Mouse (Mus musculus) lung, postnatal 10 days (tissue): ENCODE measurements at regions not wholly inside any gene's neighbourhood (a gene's known extent, or its start where the extent isn't known, plus 50 kb on each side); places are given as distances from the start of the nearest gene placed in this dataset.
"Not testable (repeated sequence)": the region's sequence is repeated elsewhere in the genome, so short reads cannot be mapped to it uniquely, and the experiment has no call there.

Source experiments
- DNase-seq: peaks from one replicate; pipeline ENCODE4 v3.0.0; 2021

DNA sequence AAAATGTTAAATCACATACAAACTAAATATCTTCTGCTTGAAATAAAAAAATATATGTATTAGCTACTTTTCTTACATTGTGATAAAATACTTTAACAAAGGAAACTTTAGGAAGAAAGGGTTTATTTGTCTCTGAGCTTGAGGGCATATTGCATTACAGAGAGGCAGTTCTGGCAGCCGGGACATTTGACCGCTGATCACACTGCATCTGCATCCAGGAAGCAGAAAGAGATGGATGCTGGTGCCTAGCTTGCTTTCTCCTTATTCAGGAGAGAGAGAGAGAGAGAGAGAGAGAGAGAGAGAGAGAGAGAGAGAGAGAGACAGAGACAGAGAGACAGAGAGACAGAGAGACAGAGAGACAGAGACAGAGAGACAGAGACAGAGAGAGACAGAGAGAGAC lies 137.7 kb upstream of the Tacstd2 start:
- DNase-seq: not testable (repeated sequence)

DNA sequence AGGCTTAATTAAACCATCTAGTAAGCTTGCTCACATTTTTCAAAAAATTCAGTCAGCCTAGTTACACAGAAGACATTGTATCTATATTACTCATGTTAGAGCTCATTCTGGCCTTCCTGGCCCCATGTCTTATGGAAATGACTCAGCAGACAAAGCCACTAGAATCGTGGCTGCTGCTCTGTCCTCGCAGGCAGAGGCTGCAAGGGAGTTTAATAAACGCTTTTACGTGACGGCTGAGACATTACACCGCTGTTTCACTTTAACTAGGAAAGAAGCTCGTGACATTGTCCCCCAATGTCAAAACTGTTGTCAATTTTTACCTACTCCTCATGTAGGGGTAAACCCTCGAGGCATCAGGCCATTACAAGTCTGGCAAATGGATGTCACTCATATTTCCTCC lies 132.5 kb upstream of the Tacstd2 start:
- DNase-seq: not testable (repeated sequence)

DNA sequence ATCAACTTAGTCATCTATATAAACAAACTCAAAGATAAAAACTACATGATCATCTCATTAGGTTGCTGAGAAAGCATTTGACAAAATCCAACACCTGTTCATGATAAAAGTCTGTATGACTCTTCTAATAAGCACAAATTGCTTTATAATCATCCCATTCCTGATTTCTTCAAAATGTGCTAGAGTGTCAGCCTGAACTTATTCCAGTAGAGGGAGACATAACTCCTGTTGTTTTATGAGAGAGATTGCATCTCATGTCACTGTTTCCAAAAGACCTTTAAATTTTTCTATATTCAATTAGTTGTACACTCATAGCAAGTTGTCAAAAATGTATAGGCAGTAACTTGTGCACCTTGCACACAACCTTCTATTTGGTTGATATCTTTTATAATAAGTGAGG lies 96.0 kb upstream of the Tacstd2 start:
- DNase-seq: no peak

DNA sequence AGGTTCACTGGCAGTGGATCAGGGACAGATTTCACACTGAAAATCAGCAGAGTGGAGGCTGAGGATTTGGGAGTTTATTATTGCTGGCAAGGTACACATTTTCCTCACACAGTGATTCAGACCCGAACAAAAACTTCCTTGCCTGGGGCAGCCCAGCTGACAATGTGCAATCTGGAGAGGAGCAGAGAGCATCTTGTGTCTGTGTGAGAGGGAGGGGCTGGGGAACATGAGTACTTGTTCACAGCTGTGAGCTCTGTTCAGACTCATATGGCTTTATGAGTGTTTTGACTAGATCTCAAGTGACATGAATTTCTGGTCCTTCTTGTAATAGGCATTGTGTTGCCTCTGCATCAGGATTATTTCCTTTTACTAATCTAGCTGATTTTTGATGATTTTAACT lies 74.8 kb upstream of the Tacstd2 start:
- DNase-seq: no peak

DNA sequence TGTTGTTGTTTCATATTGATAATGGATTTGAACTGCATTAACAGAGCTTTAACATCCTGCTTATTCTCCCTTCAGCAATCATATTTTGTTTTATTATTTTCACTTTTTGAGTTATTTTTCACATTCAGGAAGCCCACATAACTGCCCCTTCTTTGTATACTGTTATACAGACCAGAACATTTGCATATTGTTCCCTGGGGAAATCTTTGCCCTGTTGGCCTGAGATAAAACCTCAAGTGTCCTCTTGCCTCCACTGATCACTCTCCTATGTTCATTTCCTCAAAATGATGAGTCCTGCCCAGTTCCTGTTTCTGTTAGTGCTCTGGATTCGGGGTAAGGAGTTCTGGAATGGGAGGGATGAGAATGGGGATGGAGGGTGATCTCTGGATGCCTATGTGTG lies 73.9 kb upstream of the Tacstd2 start:
- DNase-seq: not testable (repeated sequence)
